Mouse (Mus musculus) MEL (cell line): ENCODE data around the gene Gm20388. TPM values are rescaled to one million over a fixed set of nuclear protein-coding genes. Genes with fewer than 3 reads are reported as not detected.

Experiments
- DNase-seq: peaks from one replicate; pipeline ENCODE4 v3.0.0; 2011; ENCODE audit warnings: low read depth, low spot score
- H3K27ac ChIP-seq: 2 replicates; pipeline ENCODE4 v1.5.1; 2012; ENCODE audit warnings: low read depth, mild to moderate bottlenecking, control low read depth, low read length, moderate library complexity; ENCODE audit not compliant: control insufficient read depth
- H3K27me3 ChIP-seq, 2 experiments: fragments of 150-350 bp in 1 of 2; sonication (generic) in 1 of 2; 2 replicates each; pipeline ENCODE4 v1.6.1; 2012; ENCODE audit warnings: low read length in 2 of 2, mild to moderate bottlenecking in 2 of 2, improper control_type of control experiment in 1 of 2, moderate library complexity in 1 of 2; ENCODE audit not compliant: insufficient read depth in 2 of 2, control insufficient read depth in 1 of 2
- H3K36me3 ChIP-seq, 2 experiments: 2 replicates each; pipeline ENCODE4 v1.6.1; 2012 to 2014; ENCODE audit warnings: low read length in 2 of 2, improper control_type of control experiment in 1 of 2, inconsistent platforms in 1 of 2, mild to moderate bottlenecking in 1 of 2; ENCODE audit not compliant: insufficient read depth in 2 of 2, control insufficient read depth in 1 of 2
- H3K4me1 ChIP-seq, 2 experiments: fragments of 150-350 bp in 1 of 2; sonication (generic) in 1 of 2; 2 replicates each; pipeline ENCODE4 v1.6.1; 2012; ENCODE audit warnings: low read length in 2 of 2, improper control_type of control experiment in 1 of 2, mild to moderate bottlenecking in 1 of 2; ENCODE audit not compliant: insufficient read depth in 2 of 2, control insufficient read depth in 1 of 2
- H3K4me3 ChIP-seq, 2 experiments: fragments of 150-350 bp in 1 of 2; sonication (generic) in 1 of 2; 2 replicates each; pipeline ENCODE4 v1.5.1; 2012; ENCODE audit warnings: low read depth in 2 of 2, low read length in 2 of 2, mild to moderate bottlenecking in 2 of 2, moderate library complexity in 2 of 2, control low read depth in 1 of 2, improper control_type of control experiment in 1 of 2; ENCODE audit not compliant: control insufficient read depth in 1 of 2, insufficient read depth in 1 of 2
- H3K79me2 ChIP-seq: 2 replicates; pipeline ENCODE4 v1.6.1; 2012; ENCODE audit warnings: mild to moderate bottlenecking, low read length, moderate library complexity; ENCODE audit not compliant: control insufficient read depth, poor library complexity, insufficient read depth
- H3K9ac ChIP-seq: 2 replicates; pipeline ENCODE4 v1.6.1; 2012; ENCODE audit warnings: low read depth, mild to moderate bottlenecking, control low read depth, low read length, moderate library complexity; ENCODE audit not compliant: control insufficient read depth, poor library complexity, severe bottlenecking
- H3K9me3 ChIP-seq: fragments of 150-350 bp; sonication (generic); replicated peaks from 2 replicates; pipeline ENCODE4 v1.6.1; 2012; ENCODE audit warnings: mild to moderate bottlenecking, low read length, improper control_type of control experiment, moderate library complexity; ENCODE audit not compliant: insufficient read depth
- BHLHE40 ChIP-seq: IDR thresholded peaks from 2 replicates; pipeline ENCODE4 v1.6.1; 2012; ENCODE audit warnings: low read depth, mild to moderate bottlenecking, inconsistent platforms, low read length, improper control_type of control experiment, borderline replicate concordance
- CHD2 ChIP-seq: IDR thresholded peaks from 2 replicates; pipeline ENCODE4 v1.6.1; 2011; ENCODE audit warnings: low read length, improper control_type of control experiment
- ELF1 ChIP-seq: IDR thresholded peaks from 2 replicates; pipeline ENCODE4 v1.6.1; 2014; ENCODE audit warnings: low read depth, mild to moderate bottlenecking, inconsistent platforms, low read length, improper control_type of control experiment, moderate library complexity
- ETS1 ChIP-seq: IDR thresholded peaks from 2 replicates; pipeline ENCODE4 v1.6.1; 2012; ENCODE audit warnings: low read depth, mild to moderate bottlenecking, inconsistent platforms, low read length, improper control_type of control experiment, moderate library complexity
- GABPA ChIP-seq: IDR thresholded peaks from 2 replicates; pipeline ENCODE4 v1.6.1; 2012; ENCODE audit warnings: low read depth, mild to moderate bottlenecking, inconsistent platforms, low read length, improper control_type of control experiment, moderate library complexity
- GATA1 ChIP-seq: IDR thresholded peaks from 2 replicates; pipeline ENCODE4 v1.6.1; 2011; ENCODE audit warnings: low read depth, low read length, improper control_type of control experiment
- HCFC1 ChIP-seq: IDR thresholded peaks from 2 replicates; pipeline ENCODE4 v1.6.1; 2012; ENCODE audit warnings: low read depth, mild to moderate bottlenecking, inconsistent platforms, low read length, improper control_type of control experiment, moderate library complexity
- JUND ChIP-seq: IDR thresholded peaks from 2 replicates; pipeline ENCODE4 v1.6.1; 2011; ENCODE audit warnings: low read depth, mild to moderate bottlenecking, improper control_type of control experiment, low read length
- MAX ChIP-seq: IDR thresholded peaks from 2 replicates; pipeline ENCODE4 v1.6.1; 2011; ENCODE audit warnings: low read length, improper control_type of control experiment
- MAZ ChIP-seq: IDR thresholded peaks from 2 replicates; pipeline ENCODE4 v1.6.1; 2012; ENCODE audit warnings: low read depth, mild to moderate bottlenecking, inconsistent platforms, low read length, improper control_type of control experiment
- MEF2A ChIP-seq: IDR thresholded peaks from 2 replicates; pipeline ENCODE4 v1.6.1; 2014; ENCODE audit warnings: low read depth, mild to moderate bottlenecking, inconsistent platforms, low read length, improper control_type of control experiment; ENCODE audit not compliant: poor library complexity, insufficient replicate concordance, severe bottlenecking; ENCODE audit errors: extremely low read depth
- MXI1 ChIP-seq: IDR thresholded peaks from 2 replicates; pipeline ENCODE4 v1.6.1; 2011; ENCODE audit warnings: mild to moderate bottlenecking, low read depth, low read length, improper control_type of control experiment
- MYC ChIP-seq: IDR thresholded peaks from 2 replicates; pipeline ENCODE4 v1.6.1; 2011; ENCODE audit warnings: low read depth, mild to moderate bottlenecking, low read length, improper control_type of control experiment, moderate library complexity
- POLR2A ChIP-seq, 2 experiments: IDR thresholded peaks; 2 replicates each; pipeline ENCODE4 v1.6.1; 2011 to 2012; ENCODE audit warnings: low read length in 2 of 2, mild to moderate bottlenecking in 2 of 2, control low read depth in 1 of 2, improper control_type of control experiment in 1 of 2, low read depth in 1 of 2, moderate library complexity in 1 of 2; ENCODE audit not compliant: control insufficient read depth in 1 of 2, insufficient read depth in 1 of 2, poor library complexity in 1 of 2
- POLR2AphosphoS2 ChIP-seq: IDR thresholded peaks from 2 replicates; pipeline ENCODE4 v1.6.1; 2011; ENCODE audit warnings: low read length, improper control_type of control experiment
- POLR2AphosphoS5 ChIP-seq: IDR thresholded peaks from 2 replicates; pipeline ENCODE4 v1.6.1; 2012; ENCODE audit warnings: low read depth, borderline replicate concordance, mild to moderate bottlenecking, inconsistent platforms, low read length, moderate library complexity, mixed read lengths
- RAD21 ChIP-seq: IDR thresholded peaks from 2 replicates; pipeline ENCODE4 v1.6.1; 2011; ENCODE audit warnings: mild to moderate bottlenecking, low read depth, low read length, improper control_type of control experiment
- SIN3A ChIP-seq: IDR thresholded peaks from 2 replicates; pipeline ENCODE4 v1.6.1; 2012; ENCODE audit warnings: low read length, improper control_type of control experiment, inconsistent platforms
- TAL1 ChIP-seq: IDR thresholded peaks from 2 replicates; pipeline ENCODE4 v1.6.1; 2012; ENCODE audit warnings: mild to moderate bottlenecking, inconsistent platforms, low read length, moderate library complexity, mixed read lengths
- TBP ChIP-seq: IDR thresholded peaks from 2 replicates; pipeline ENCODE4 v1.8.0; 2011; ENCODE audit warnings: low read depth, low read length, improper control_type of control experiment
- TCF12 ChIP-seq: IDR thresholded peaks from 2 replicates; pipeline ENCODE4 v1.6.1; 2014; ENCODE audit warnings: low read depth, mild to moderate bottlenecking, inconsistent platforms, low read length, improper control_type of control experiment, moderate library complexity
- USF1 ChIP-seq: IDR thresholded peaks from 2 replicates; pipeline ENCODE4 v1.6.1; 2014; ENCODE audit warnings: low read depth, mild to moderate bottlenecking, inconsistent platforms, low read length, improper control_type of control experiment, moderate library complexity
- USF2 ChIP-seq, 2 experiments: IDR thresholded peaks; 2 replicates each; pipeline ENCODE4 v1.6.1; 2011 to 2012; ENCODE audit warnings: improper control_type of control experiment in 2 of 2, low read length in 2 of 2, borderline replicate concordance in 1 of 2, inconsistent platforms in 1 of 2, low read depth in 1 of 2, mild to moderate bottlenecking in 1 of 2; ENCODE audit not compliant: insufficient read depth in 1 of 2
- ZC3H11A ChIP-seq: IDR thresholded peaks from 2 replicates; pipeline ENCODE4 v1.6.1; 2012; ENCODE audit warnings: low read depth, mild to moderate bottlenecking, inconsistent platforms, low read length, improper control_type of control experiment
- ZKSCAN1 ChIP-seq: IDR thresholded peaks from 2 replicates; pipeline ENCODE4 v1.6.1; 2012; ENCODE audit warnings: low read depth, mild to moderate bottlenecking, inconsistent platforms, low read length, improper control_type of control experiment, moderate library complexity
- ZNF384 ChIP-seq: IDR thresholded peaks from 2 replicates; pipeline ENCODE4 v1.6.1; 2012; ENCODE audit warnings: low read depth, mild to moderate bottlenecking, inconsistent platforms, low read length, improper control_type of control experiment
- polyA plus RNA-seq, 2 experiments: library from polyadenylated mRNA; stranded (reverse) in 1 of 2; unstranded in 1 of 2; fragments of >175 nt in 1 of 2; fragments of >200 nt in 1 of 2; gene quantifications; 2 replicates each; pipeline versions ENCODE4 v1.2.1 to v1.2.4; 2012; ENCODE audit warnings: low replicate concordance in 2 of 2, low read depth in 1 of 2; ENCODE audit not compliant: insufficient read length in 2 of 2, insufficient read depth in 1 of 2, missing spikeins in 1 of 2
- total RNA-seq: library from RNA; depleted of rRNA; stranded (reverse); fragments of 300-350 nt; gene quantifications from 2 replicates; pipeline ENCODE4 v1.2.3, GENCODE M21; 2012

The Gm20388 gene
- total and polyA plus RNA-seq, 3 experiments, result 11.1 to 17.8 TPM; not detected in 1

DNA sequence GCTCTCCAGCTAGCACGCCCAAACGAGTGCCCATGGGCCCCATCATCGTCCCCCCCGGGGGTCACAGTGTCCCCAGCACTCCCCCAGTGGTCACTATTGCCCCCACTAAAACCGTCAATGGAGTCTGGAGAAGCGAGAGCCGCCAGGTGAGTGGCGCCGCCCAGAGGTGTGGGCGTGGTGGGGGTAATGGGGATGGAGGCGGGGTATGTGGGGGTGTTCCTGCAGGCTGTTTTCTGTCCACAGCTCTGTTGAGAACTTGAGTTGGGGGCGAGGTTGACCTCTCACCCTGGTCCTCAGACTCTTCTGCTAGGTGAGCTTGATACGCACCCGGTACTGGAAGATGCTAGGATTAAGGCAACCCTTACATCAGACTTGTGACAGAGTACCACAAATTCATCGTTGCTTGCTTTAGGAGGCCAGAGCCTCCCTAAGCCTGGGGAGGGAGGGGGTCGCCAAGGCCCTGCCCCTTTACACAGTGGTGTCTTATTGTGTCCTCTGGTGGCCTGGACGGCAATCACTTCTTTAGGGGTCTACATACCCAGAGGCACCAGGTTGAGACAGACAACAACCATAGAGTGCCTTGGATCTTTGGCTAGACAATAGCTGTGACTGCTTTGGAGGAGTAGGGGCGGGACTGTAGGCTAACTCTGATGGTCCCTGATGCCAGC is 652.2 kb downstream of the Gm20388 start:
- H3K36me3 ChIP-seq, result peaks cover 11 to 26% of the 10 kb centered on the region in 2 experiments; a peak in 3 of 4 replicates
- peaks cover 3 to 33% of the 10 kb centered on the region in 2 experiments; a peak in 3 of 4 replicates for H3K4me1 ChIP-seq
- no peak overlapping the region for H3K4me3 ChIP-seq
- DNase-seq, result no peak
- H3K27ac ChIP-seq, result 0 out of 2 replicates have a peak overlapping the region, but pooled peaks have one; percentile 14
- H3K9ac ChIP-seq, result no peak overlapping the region
- no peak for TF ChIP-seq ZC3H11A
- no peak for TF ChIP-seq USF2 (IDR thresholded peaks at IDR 0.05; ENCODE audit: borderline replicate concordance in 1 of 2, insufficient read depth in 1 of 2, low read depth in 1 of 2, low read length in 2 of 2)
- no peak for TF ChIP-seq USF1
- no peak for TF ChIP-seq RAD21
- no peak for TF ChIP-seq ELF1
- TF ChIP-seq BHLHE40, result no peak
- no peak for TF ChIP-seq TAL1
- no peak for TF ChIP-seq MAX
- no peak for TF ChIP-seq MXI1
- TF ChIP-seq ZNF384, result no peak
- no peak for TF ChIP-seq GABPA
- TF ChIP-seq SIN3A, result no peak
- no peak for TF ChIP-seq POLR2AphosphoS2
- no peak for TF ChIP-seq ZKSCAN1
- TF ChIP-seq MYC, result no peak
- H3K9me3 ChIP-seq, result no peaks in the 10 kb centered on the region
- peaks cover 26% of the 10 kb centered on the region for H3K79me2 ChIP-seq
- no peaks in the 10 kb centered on the region for H3K27me3 ChIP-seq

DNA sequence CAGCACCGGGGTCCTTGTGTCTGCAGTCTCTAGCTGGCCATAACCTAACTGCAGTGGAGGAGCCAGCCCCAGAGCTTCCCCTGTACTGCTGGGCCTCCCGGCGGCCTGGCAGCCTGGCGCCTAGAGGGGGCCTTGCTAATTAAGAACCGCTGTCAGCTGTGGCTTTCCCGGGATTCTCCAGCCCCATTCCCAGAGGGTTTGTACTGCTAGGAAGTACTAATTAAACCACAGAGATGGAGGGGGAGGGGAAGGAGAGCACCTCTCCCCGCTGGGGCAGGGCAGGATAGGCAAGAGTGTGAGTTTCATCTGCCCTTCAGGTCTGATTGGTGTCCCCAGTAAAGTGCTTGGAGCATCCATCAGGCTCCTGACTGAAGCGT is 652.7 kb downstream of the Gm20388 start:
- DNase-seq, result no peak
- H3K9ac ChIP-seq, result no peak overlapping the region
- no peak overlapping the region for H3K4me3 ChIP-seq
- H3K27ac ChIP-seq, result peak overlapping the region; percentile 18
- H3K27me3 ChIP-seq, result no peaks in the 10 kb centered on the region
- no peaks in the 10 kb centered on the region for H3K9me3 ChIP-seq
- peaks cover 3 to 33% of the 10 kb centered on the region in 2 experiments; a peak in 3 of 4 replicates for H3K4me1 ChIP-seq
- H3K79me2 ChIP-seq, result peaks cover 21% of the 10 kb centered on the region
- TF ChIP-seq ZC3H11A (no peak), MXI1 (no peak), HCFC1 (no peak), POLR2A (IDR thresholded peaks at IDR 0.05; ENCODE audit: control insufficient read depth in 1 of 2, insufficient read depth in 1 of 2, low read depth in 1 of 2, low read length in 2 of 2, poor library complexity in 1 of 2) (no peak), GATA1 (no peak), GABPA (no peak), MAZ (no peak), ETS1 (no peak), JUND (no peak), POLR2AphosphoS5 (no peak), TBP (no peak), ZNF384 (no peak), USF2 (IDR thresholded peaks at IDR 0.05; ENCODE audit: borderline replicate concordance in 1 of 2, insufficient read depth in 1 of 2, low read depth in 1 of 2, low read length in 2 of 2) (no peak), TAL1 (no peak), CHD2 (no peak), MEF2A (no peak), SIN3A (no peak), TCF12 (no peak)
- peaks cover 11 to 26% of the 10 kb centered on the region in 2 experiments; a peak in 3 of 4 replicates for H3K36me3 ChIP-seq
